Mouse (Mus musculus) myocyte (in vitro differentiated cells): ENCODE results near the gene Mup21.
"Not testable (repeated sequence)": the region's sequence is repeated elsewhere in the genome, so short reads cannot be mapped to it uniquely, and the experiment has no call there.

Experiments used
- MAX ChIP-seq: IDR thresholded peaks from one replicate; pipeline ENCODE4 v1.6.1; 2011; ENCODE audit warnings: low read depth, mild to moderate bottlenecking, control low read depth
- POLR2A ChIP-seq: IDR thresholded peaks from one replicate; pipeline ENCODE4 v1.6.1; 2011; ENCODE audit warnings: low read depth, mild to moderate bottlenecking, control low read depth, moderate library complexity; ENCODE audit not compliant: insufficient read length
- POLR2AphosphoS2 ChIP-seq: IDR thresholded peaks from one replicate; pipeline ENCODE4 v1.6.1; 2011; ENCODE audit warnings: low read depth, control low read depth; ENCODE audit not compliant: insufficient read length
- REST ChIP-seq: IDR thresholded peaks from one replicate; pipeline ENCODE4 v1.6.1; 2011; ENCODE audit warnings: mild to moderate bottlenecking, control low read depth, moderate library complexity; ENCODE audit not compliant: insufficient read depth, insufficient read length
- SRF ChIP-seq: IDR thresholded peaks from one replicate; pipeline ENCODE4 v1.6.1; 2011; ENCODE audit warnings: low read depth; ENCODE audit not compliant: control insufficient read depth, insufficient read length
- USF1 ChIP-seq: IDR thresholded peaks from one replicate; pipeline ENCODE4 v1.6.1; 2011; ENCODE audit warnings: low read depth, mild to moderate bottlenecking, control low read depth, moderate library complexity

- TF ChIP-seq MAX, USF1, POLR2A, SRF, POLR2AphosphoS2, REST: not testable (repeated sequence)
These were observed 47.3 kb downstream of the Mup21 start for GRCm38 (mm10) chr4:62103366-62103765.
